Mouse (Mus musculus): ENCODE data around the gene Akap8.

DNA sequence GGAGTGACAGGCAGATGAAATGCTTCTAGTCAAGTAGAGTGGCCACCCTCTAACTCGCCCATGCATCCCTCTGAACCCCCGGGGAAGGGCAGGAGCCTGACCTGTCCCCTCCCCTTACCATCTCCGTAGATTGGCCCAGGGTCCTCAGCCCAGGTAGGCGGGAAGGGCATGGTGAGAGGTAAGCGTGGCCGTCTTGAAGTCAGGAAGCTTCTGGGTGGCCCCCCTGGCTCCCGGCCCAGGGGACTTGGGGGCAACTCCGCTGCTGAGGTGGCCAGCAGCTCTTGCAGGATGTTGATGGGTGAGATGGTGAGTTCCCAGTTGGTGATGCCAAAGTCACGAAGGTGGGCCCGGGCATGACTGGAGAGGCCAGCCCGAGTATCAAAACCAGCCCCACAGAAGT, 46.7 kb upstream of the Akap8 start:
- TF ChIP-seq CTCF (IDR thresholded peaks at IDR 0.05; ENCODE audit: low read depth, low read length), result no peak
- TF ChIP-seq POLR2A (IDR thresholded peaks at IDR 0.05; ENCODE audit: borderline replicate concordance, low read depth, low read length), result no peak
